Mouse (Mus musculus) adrenal gland, postnatal 10 days (tissue): ENCODE measurements around the gene Rgr. TPM values are rescaled to one million over a fixed set of nuclear protein-coding genes. Genes with fewer than 3 reads are reported as not detected.

Experiments used
- DNase-seq: peaks from one replicate; pipeline ENCODE4 v3.0.0; 2021; ENCODE audit warnings: mixed read lengths
- long read RNA-seq, 2 experiments: library from polyadenylated mRNA; stranded (forward); transcript quantifications; one replicate each; pipeline ENCODE4 v2.0.0; 2021
- total RNA-seq, 2 experiments: library from RNA; stranded (reverse); gene quantifications; 2 replicates each; pipeline ENCODE4 v1.2.3; 2021

Gene Rgr
- total RNA-seq = not detected
- long read RNA-seq, experiment 1 = 0 reads
- long read RNA-seq, experiment 2 = 0 reads

- no peak for DNase-seq
Observed at GRCm38 (mm10) chr14:37048914-37049410, at the start of gene Rgr. Gene Rgr, minus strand, starts transcription at chr14:37048964.

GRCm38 (mm10) chr14:37097956-37098530 is 49.3 kb upstream of the Rgr start, which contains the start of gene Cdhr1:
Gene Cdhr1, minus strand, starts transcription at chr14:37098347.
- peak; percentile 18 for DNase-seq

- no peak for DNase-seq
Observed at GRCm38 (mm10) chr14:37095556-37095955, 46.8 kb upstream of the Rgr start.

DNA sequence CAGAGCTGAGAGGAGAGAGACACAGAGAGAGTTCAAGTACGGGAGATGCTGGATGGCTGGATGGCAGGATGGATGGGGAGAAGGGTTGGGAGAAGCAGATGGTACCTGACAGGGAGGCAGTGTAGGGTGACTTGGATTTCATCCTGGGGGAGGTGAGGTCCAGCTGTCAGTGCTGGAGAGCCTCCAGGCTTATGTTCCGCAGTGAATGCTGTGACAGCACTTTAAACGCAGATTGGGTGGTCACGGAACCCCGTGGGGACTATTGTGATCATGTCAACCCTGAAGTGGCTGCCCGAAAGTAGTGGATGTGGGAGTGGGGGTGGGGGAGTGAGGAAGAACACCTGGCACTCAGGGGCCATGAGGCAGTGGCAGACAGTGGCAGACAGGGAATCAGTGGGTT is 45.7 kb upstream of the Rgr start:
- no peak for DNase-seq

- DNase-seq = no peak
Observed at GRCm38 (mm10) chr14:37083755-37084154, 35.0 kb upstream of the Rgr start.

GRCm38 (mm10) chr14:37080724-37081123 is 32.0 kb upstream of the Rgr start:
- DNase-seq = no peak

- DNase-seq = peak; percentile 85
Observed at GRCm38 (mm10) chr14:37068516-37068915, 19.8 kb upstream of the Rgr start.

GRCm38 (mm10) chr14:37067629-37068028 is 18.9 kb upstream of the Rgr start, which contains the start of gene Lrit2:
Gene Lrit2, plus strand, starts transcription at chr14:37067929.
- DNase-seq = no peak

DNA sequence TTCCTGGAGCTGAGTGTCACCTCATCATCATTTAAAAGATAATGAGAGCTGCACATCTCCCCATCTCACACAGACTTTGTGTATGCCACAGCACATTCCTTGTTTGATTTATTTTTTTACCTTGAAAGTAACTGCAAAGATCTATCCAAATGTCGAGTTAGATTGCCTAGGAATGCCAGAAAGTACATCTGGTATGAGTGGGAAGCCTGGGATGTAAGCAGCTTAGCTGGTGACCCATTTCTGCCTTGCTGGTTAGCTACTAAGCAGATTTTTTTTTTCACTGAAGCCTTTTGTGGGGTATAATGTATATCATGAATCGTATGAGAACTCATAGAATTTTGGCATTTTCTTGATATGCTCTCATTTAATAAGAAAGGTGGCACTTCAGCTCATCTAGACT is 17.9 kb upstream of the Rgr start:
- no peak for DNase-seq

DNA sequence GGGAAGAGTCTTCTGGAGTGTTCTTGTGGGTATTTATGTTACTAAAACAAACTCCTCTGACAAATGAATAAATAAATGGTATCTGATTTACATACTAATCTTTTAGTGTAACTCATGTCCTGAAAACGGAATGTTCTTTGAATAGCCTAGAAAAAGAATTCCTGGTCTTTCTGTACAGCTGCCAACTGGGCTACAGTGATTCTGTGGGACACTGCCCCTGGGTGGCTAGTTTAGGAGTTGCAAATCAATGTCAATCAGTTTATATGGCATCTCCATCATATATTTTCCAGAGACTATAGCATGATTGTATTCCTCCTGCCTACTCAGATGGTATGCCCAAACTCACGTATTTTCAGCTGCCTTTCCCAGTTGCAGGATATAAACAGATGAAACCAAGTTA is 16.1 kb upstream of the Rgr start:
- no peak for DNase-seq

GRCm38 (mm10) chr14:37034432-37034831 is 14.3 kb downstream of the Rgr start:
- DNase-seq = no peak

DNA sequence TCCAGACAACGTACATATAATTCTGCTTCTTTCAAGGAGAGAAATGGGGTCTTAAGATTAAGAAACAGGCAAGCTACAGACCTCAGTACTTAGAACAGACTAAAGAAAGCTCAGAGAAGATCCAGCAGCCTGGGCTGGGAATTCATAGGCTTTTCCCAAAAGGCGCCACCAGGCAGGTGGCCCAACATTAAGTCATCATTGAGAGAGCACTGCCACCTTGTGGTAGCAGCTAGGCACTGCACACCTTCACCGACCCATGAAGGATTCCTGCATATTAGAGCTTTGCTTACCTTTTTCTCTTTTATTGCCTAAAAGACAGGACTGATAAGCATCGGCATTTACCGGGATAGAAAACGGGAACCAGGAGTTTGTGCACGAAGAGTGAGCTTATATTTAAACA is 15.5 kb downstream of the Rgr start:
- DNase-seq = peak; percentile 84

- DNase-seq = no peak
Observed at GRCm38 (mm10) chr14:37032481-37033104, 16.2 kb downstream of the Rgr start.

- DNase-seq = peak; percentile 5
Observed at GRCm38 (mm10) chr14:37028555-37028954, 20.2 kb downstream of the Rgr start.

DNA sequence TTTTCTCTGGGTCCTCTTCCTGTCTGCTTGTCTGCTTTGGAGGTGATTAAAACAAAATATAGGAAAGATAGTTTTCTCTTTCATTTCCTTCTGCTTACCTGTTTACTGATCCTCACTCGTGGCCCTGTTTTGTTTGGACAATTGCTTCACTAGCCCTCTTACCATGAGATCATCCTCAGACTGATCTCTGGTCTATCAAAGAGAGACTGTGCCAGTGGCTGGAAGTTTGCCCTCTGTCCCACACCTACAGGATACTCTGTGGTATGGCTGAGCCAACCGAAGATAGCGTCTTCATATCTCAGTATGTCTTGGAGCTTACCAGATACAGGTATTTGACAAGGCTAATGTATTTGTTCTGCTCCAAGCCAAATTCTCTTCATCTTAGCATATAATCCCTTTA is 20.8 kb downstream of the Rgr start:
- no peak for DNase-seq

DNA sequence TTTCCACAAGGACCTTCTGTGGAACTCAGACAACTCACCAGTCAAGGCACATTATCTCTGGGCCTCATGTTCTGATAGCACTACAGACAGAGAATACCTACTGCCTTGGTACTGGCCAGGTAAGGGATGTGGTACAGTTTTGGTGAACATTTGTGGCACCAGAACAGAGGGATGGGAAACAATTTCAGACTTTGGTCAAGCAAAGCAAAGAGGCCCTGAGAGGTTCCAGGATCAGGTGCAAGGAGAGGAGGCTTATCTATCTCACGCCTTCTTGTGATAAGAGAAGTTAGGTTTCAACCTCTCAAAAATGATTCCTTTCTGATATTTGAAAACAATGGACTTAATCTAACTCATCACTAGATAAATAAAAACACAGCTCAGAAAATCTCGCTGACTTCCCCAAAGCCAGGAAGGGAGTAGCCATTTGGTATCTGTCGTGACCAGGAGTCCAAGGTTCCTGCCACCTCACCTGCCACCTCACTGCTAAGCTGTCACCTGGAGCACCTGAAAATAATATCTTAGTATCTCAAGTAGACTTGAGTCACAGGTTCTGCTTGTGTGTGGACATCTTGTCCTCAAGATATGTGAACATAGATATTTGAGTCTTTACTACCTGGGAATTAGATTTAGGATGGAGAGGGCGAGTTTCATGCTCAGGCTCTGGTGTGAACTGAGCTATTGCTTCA is 21.4 kb downstream of the Rgr start:
- no peak for DNase-seq

GRCm38 (mm10) chr14:37015894-37016293 is 32.9 kb downstream of the Rgr start:
- DNase-seq = peak; percentile 43

GRCm38 (mm10) chr14:37013644-37014043 is 35.1 kb downstream of the Rgr start:
- no peak for DNase-seq

DNA sequence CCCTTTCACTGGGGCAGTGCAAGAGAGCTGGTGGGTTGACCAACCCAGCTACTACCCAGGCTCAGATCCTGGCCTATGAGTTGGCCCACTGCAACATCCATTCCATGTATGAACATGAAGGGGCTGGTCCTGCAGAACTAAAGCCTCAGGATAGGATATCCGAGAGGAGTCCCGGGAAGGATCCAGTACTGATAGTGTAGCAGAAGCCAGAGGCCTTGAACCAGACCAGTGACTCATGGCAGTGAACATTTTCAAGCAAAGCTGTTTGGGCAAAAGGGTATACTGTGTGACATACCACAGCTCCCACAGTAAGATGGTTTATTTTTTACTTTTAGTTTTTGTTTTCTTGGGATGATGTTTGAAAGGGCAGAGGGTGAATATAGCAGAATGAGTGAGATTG is 39.1 kb downstream of the Rgr start:
- no peak for DNase-seq

DNA sequence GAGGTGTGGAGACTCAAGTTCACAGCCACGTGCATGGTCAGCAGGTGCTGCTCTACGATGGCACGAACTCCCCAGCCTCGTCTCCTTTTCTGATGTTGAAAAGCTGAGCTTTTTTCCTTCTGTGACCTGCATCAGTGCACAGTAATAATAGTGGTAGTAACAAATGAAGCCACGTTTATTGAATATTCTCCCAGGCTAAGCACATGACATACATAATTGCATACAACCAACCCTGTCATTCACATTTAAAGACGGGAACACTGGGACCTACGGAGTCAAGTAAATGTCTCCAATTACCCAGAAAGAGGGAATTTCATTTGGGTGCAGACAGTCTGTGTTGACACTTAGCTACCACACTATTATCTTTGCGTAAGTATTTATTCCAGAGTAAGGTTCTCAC is 42.3 kb downstream of the Rgr start:
- no peak for DNase-seq

DNA sequence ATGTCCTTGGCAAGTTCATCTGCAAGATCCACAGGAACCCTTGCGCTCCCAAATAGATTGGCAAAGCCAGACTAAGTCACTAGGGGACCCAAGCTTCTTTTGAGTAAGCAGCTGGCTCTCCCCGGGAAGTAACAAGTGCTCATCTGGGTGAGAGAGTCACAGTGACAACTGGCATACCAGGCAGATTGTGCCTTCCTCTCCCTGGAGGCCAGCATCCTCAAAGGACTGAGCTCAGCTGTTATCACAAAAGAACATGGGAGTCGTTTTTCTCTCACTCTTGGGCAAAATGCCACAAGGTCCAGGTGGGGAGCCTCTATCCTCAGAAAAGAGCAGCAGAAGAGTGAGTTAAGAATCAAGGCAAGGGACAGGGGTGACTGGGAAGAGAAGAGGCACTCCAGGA is 42.9 kb downstream of the Rgr start:
- no peak for DNase-seq

GRCm38 (mm10) chr14:37003431-37004095 is 45.2 kb downstream of the Rgr start:
- no peak for DNase-seq

- DNase-seq = no peak
Observed at GRCm38 (mm10) chr14:37002852-37003251, 45.9 kb downstream of the Rgr start.
